Mouse (Mus musculus) lung, postnatal 0 days (tissue): ENCODE measurements around the gene Ctc1.

Experiments used
- CTCF ChIP-seq: IDR thresholded peaks from 2 replicates; pipeline ENCODE4 v1.5.1; 2016; ENCODE audit warnings: antibody characterized with exemption, mild to moderate bottlenecking
- EP300 ChIP-seq: IDR thresholded peaks from 2 replicates; pipeline ENCODE4 v1.6.1; 2016; ENCODE audit warnings: antibody characterized with exemption, mild to moderate bottlenecking, control low read depth

GRCm38 (mm10) chr11:69078041-69078440 lies 62.3 kb downstream of the Ctc1 start:
- TF ChIP-seq EP300 (no peak), CTCF (no peak)
